In genomic region chr2:166996533-166996894, GRCm38 (mm10) we compare ENCODE assay signal across 8 mouse cellular contexts. TPM values are rescaled to one million over a fixed set of nuclear protein-coding genes. Genes with fewer than 3 reads are reported as not detected.
A peak's percentile ranks its signal among the peaks of the same experiment; 100 is the strongest.
DNase-seq lines count a peak whose midpoint lies in the region; ATAC-seq lines count a peak whose summit lies in the region.

No protein-coding gene starts in this region.

- WGBS in heart, embryonic 16.5 days = 35% methylated on average over 8 of the region's 8 CpGs
- WGBS in hindbrain, embryonic 12.5 days = 43% methylated on average over 8 of the region's 8 CpGs
- WGBS in midbrain, embryonic 12.5 days = 45% methylated on average over 8 of the region's 8 CpGs

- no peaks in the 10 kb centered on the region for H3K27me3 ChIP-seq in heart, embryonic 16.5 days (ENCODE audit: control insufficient read depth, insufficient read depth, low read length)
- no peaks in the 10 kb centered on the region for H3K27me3 ChIP-seq in hindbrain, embryonic 12.5 days
- H3K27me3 ChIP-seq in midbrain, embryonic 12.5 days = no peaks in the 10 kb centered on the region

- H3K27ac ChIP-seq in heart, embryonic 16.5 days (ENCODE audit: low read length) = peak overlapping the region; percentile 74
- H3K27ac ChIP-seq in hindbrain, embryonic 12.5 days = peak overlapping the region; percentile 98
- H3K27ac ChIP-seq in midbrain, embryonic 12.5 days (replicated peaks) = peak overlapping the region; percentile 60

- DNase-seq in heart, adult 8-10 months (ENCODE audit: low spot score) = no peak
- DNase-seq in adrenal gland, postnatal 36 days = no peak
- DNase-seq in frontal cortex, postnatal 36 days (ENCODE audit: low spot score in 2 of 2) = no peak
- DNase-seq in layer of hippocampus, postnatal 25 days (ENCODE audit: extremely low spot score in 1 of 2, low spot score in 1 of 2) = no peak

- H3K9me3 ChIP-seq in heart, embryonic 16.5 days (replicated peaks; ENCODE audit: control insufficient read depth, low read length) = no peaks in the 10 kb centered on the region
- no peaks in the 10 kb centered on the region for H3K9me3 ChIP-seq in hindbrain, embryonic 12.5 days (replicated peaks)
- H3K9me3 ChIP-seq in midbrain, embryonic 12.5 days = no peaks in the 10 kb centered on the region

- no peaks in the 10 kb centered on the region for H3K36me3 ChIP-seq in heart, embryonic 16.5 days (ENCODE audit: control insufficient read depth, insufficient read depth)
- H3K36me3 ChIP-seq in hindbrain, embryonic 12.5 days = no peaks in the 10 kb centered on the region
- no peaks in the 10 kb centered on the region for H3K36me3 ChIP-seq in midbrain, embryonic 12.5 days

- H3K4me1 ChIP-seq in heart, embryonic 16.5 days (ENCODE audit: control insufficient read depth, insufficient read depth, low read length) = peaks cover 29% of the 10 kb centered on the region
- peaks cover 37% of the 10 kb centered on the region for H3K4me1 ChIP-seq in hindbrain, embryonic 12.5 days
- peaks cover 37% of the 10 kb centered on the region for H3K4me1 ChIP-seq in midbrain, embryonic 12.5 days

- H3K9ac ChIP-seq in heart, embryonic 16.5 days (ENCODE audit: low read length) = peak overlapping the region; percentile 81
- H3K9ac ChIP-seq in hindbrain, embryonic 12.5 days = peak overlapping the region; percentile 100
- peak overlapping the region; percentile 54 for H3K9ac ChIP-seq in midbrain, embryonic 12.5 days (replicated peaks)

- peak overlapping the region; percentile 99 for H3K4me3 ChIP-seq in heart, embryonic 16.5 days (ENCODE audit: low read length)
- peak overlapping the region; percentile 100 for H3K4me3 ChIP-seq in hindbrain, embryonic 12.5 days
- peak overlapping the region; percentile 99 for H3K4me3 ChIP-seq in midbrain, embryonic 12.5 days

- H3K4me2 ChIP-seq in heart, embryonic 16.5 days (ENCODE audit: low read depth, low read length) = peak overlapping the region; percentile 74
- H3K4me2 ChIP-seq in hindbrain, embryonic 12.5 days (replicated peaks) = peak overlapping the region; percentile 92
- peak overlapping the region; percentile 53 for H3K4me2 ChIP-seq in midbrain, embryonic 12.5 days (replicated peaks)

- peak; percentile 8; the same call in 1 of the 2 replicates for ATAC-seq in heart, embryonic 16.5 days (replicated peaks; ENCODE audit: extremely low read depth, insufficient read depth, low FRiP score)
- peak; percentile 7 for ATAC-seq in activated CD4-positive, CD25-positive, alpha-beta regulatory T cell, adult 4 months
- ATAC-seq in hindbrain, embryonic 12.5 days (ENCODE audit: low FRiP score) = peak; percentile 44
- ATAC-seq in midbrain, embryonic 12.5 days (ENCODE audit: low FRiP score, low read depth) = peak; percentile 33

RNA-seq across cellular contexts. Expression of gene Stau1, which starts 0.4 kb away (rescaled TPM):
- polyA plus RNA-seq in heart, embryonic 16.5 days (2015; fragmentation: Nextera tagmentation; extraction: Ambion mirVana) = 56.8 and 57.1 TPM in 2 replicates
- 10 to 100 TPM; 40.7 to 48.5 (median 44.1) TPM for total RNA-seq in heart, adult 8-10 months (2022)
- polyA plus RNA-seq in activated CD4-positive, CD25-positive, alpha-beta regulatory T cell, adult 4 months (2017; shearing (Covaris generic)) = 10 to 100 TPM; 36.2 to 42.2 TPM
- polyA plus RNA-seq in hindbrain, embryonic 12.5 days (2016; fragmentation: Nextera tagmentation; extraction: Ambion mirVana) = 115 and 130 TPM in 2 replicates
- 123 TPM in 2 replicates for polyA plus RNA-seq in midbrain, embryonic 12.5 days (2016; fragmentation: Nextera tagmentation; extraction: Ambion mirVana)
- total RNA-seq in adrenal gland, postnatal 36 days (2021) = 10 to 100 TPM; 69.7 to 75.8 TPM
- total RNA-seq in layer of hippocampus, postnatal 25 days (2021) = 10 to 100 TPM; 57.8 to 65.3 TPM

RNA-seq across cellular contexts. Expression of gene Ddx27, which starts 18.5 kb away (rescaled TPM):
- polyA plus RNA-seq in heart, embryonic 16.5 days (2015; fragmentation: Nextera tagmentation; extraction: Ambion mirVana) = 30.2 and 33.0 TPM in 2 replicates
- total RNA-seq in heart, adult 8-10 months (2022) = 10 to 100 TPM in 3 of 4 experiments, 1 to 10 TPM in 1; 9.0 to 12.3 (median 10.7) TPM
- 10 to 100 TPM; 29.8 to 39.5 TPM for polyA plus RNA-seq in activated CD4-positive, CD25-positive, alpha-beta regulatory T cell, adult 4 months (2017; shearing (Covaris generic))
- polyA plus RNA-seq in hindbrain, embryonic 12.5 days (2016; fragmentation: Nextera tagmentation; extraction: Ambion mirVana) = 42.0 and 50.1 TPM in 2 replicates
- 50.2 and 51.8 TPM in 2 replicates for polyA plus RNA-seq in midbrain, embryonic 12.5 days (2016; fragmentation: Nextera tagmentation; extraction: Ambion mirVana)
- total RNA-seq in adrenal gland, postnatal 36 days (2021) = 10 to 100 TPM; 32.0 to 42.5 TPM
- 10 to 100 TPM; 26.8 to 32.6 TPM for total RNA-seq in layer of hippocampus, postnatal 25 days (2021)
